Mouse (Mus musculus) myocyte (in vitro differentiated cells): Measurements from ENCODE around the gene Cyp2s1. TPM values are rescaled to one million over a fixed set of nuclear protein-coding genes. Genes with fewer than 3 reads are reported as not detected.

Experiments
- H3K27me3 ChIP-seq: one replicate; pipeline ENCODE4 v1.6.1; 2011; ENCODE audit not compliant: control insufficient read depth, insufficient read depth, insufficient read length
- H3K36me3 ChIP-seq: one replicate; pipeline ENCODE4 v1.6.1; 2011; ENCODE audit not compliant: control insufficient read depth, insufficient read depth
- H3K4me2 ChIP-seq: one replicate; pipeline ENCODE4 v1.6.1; 2011; ENCODE audit warnings: low read depth, control low read depth
- H3K4me3 ChIP-seq: one replicate; pipeline ENCODE4 v1.5.1; 2011; ENCODE audit warnings: mild to moderate bottlenecking, control low read depth, moderate library complexity
- H3K79me2 ChIP-seq: one replicate; pipeline ENCODE4 v1.6.1; 2011; ENCODE audit not compliant: control insufficient read depth, insufficient read depth
- H3ac ChIP-seq: one replicate; pipeline ENCODE4 v1.6.1; 2011; ENCODE audit not compliant: control insufficient read depth, insufficient read length
- CEBPB ChIP-seq: IDR thresholded peaks from 2 replicates; pipeline ENCODE4 v1.6.1; 2011; ENCODE audit warnings: mild to moderate bottlenecking, moderate library complexity; ENCODE audit not compliant: poor library complexity, insufficient read depth, severe bottlenecking
- E2F4 ChIP-seq: IDR thresholded peaks from one replicate; pipeline ENCODE4 v1.6.1; 2011; ENCODE audit warnings: mild to moderate bottlenecking, control low read depth, moderate library complexity; ENCODE audit not compliant: insufficient read depth
- MAX ChIP-seq: IDR thresholded peaks from one replicate; pipeline ENCODE4 v1.6.1; 2011; ENCODE audit warnings: low read depth, mild to moderate bottlenecking, control low read depth
- MYOD1 ChIP-seq, 3 experiments: IDR thresholded peaks; one replicate each; pipeline ENCODE4 v1.6.1; 2011; ENCODE audit warnings: control low read depth in 2 of 3, low read depth in 2 of 3, mild to moderate bottlenecking in 2 of 3, moderate library complexity in 1 of 3; ENCODE audit not compliant: insufficient read length in 2 of 3, control insufficient read depth in 1 of 3
- MYOG ChIP-seq, 3 experiments: IDR thresholded peaks; one replicate each; pipeline ENCODE4 v1.6.1; 2011; ENCODE audit warnings: control low read depth in 2 of 3, low read depth in 2 of 3, mild to moderate bottlenecking in 2 of 3; ENCODE audit not compliant: insufficient read length in 2 of 3, control insufficient read depth in 1 of 3, insufficient read depth in 1 of 3
- POLR2A ChIP-seq: IDR thresholded peaks from one replicate; pipeline ENCODE4 v1.6.1; 2011; ENCODE audit warnings: low read depth, mild to moderate bottlenecking, control low read depth, moderate library complexity; ENCODE audit not compliant: insufficient read length
- POLR2AphosphoS2 ChIP-seq: IDR thresholded peaks from one replicate; pipeline ENCODE4 v1.6.1; 2011; ENCODE audit warnings: low read depth, control low read depth; ENCODE audit not compliant: insufficient read length
- REST ChIP-seq: IDR thresholded peaks from one replicate; pipeline ENCODE4 v1.6.1; 2011; ENCODE audit warnings: mild to moderate bottlenecking, control low read depth, moderate library complexity; ENCODE audit not compliant: insufficient read depth, insufficient read length
- SRF ChIP-seq: IDR thresholded peaks from one replicate; pipeline ENCODE4 v1.6.1; 2011; ENCODE audit warnings: low read depth; ENCODE audit not compliant: control insufficient read depth, insufficient read length
- TCF12 ChIP-seq: IDR thresholded peaks from one replicate; pipeline ENCODE4 v1.6.1; 2011; ENCODE audit warnings: mild to moderate bottlenecking, control low read depth; ENCODE audit not compliant: poor library complexity, insufficient read depth, severe bottlenecking
- TCF3 ChIP-seq: IDR thresholded peaks from one replicate; pipeline ENCODE4 v1.6.1; 2011; ENCODE audit warnings: low read depth, control low read depth; ENCODE audit not compliant: insufficient read length
- USF1 ChIP-seq: IDR thresholded peaks from one replicate; pipeline ENCODE4 v1.6.1; 2011; ENCODE audit warnings: low read depth, mild to moderate bottlenecking, control low read depth, moderate library complexity
- polyA plus RNA-seq: library from polyadenylated mRNA; unstranded; fragments of >200 nt; fragmentation: generic; extraction: Trizol; gene quantifications from one replicate; pipeline ENCODE4 v1.2.1, GENCODE M21; 2012; ENCODE audit warnings: missing spikeins

The Cyp2s1 gene
- polyA plus RNA-seq, 1 experiment = 0.05 TPM

GRCm38 (mm10) chr7:25855082-25855481, 38.4 kb upstream of the Cyp2s1 start:
- no peak overlapping the region for H3K4me3 ChIP-seq
- no peaks in the 10 kb centered on the region for H3K27me3 ChIP-seq
- H3K4me2 ChIP-seq = no peak overlapping the region
- TF ChIP-seq POLR2AphosphoS2 = no peak
- no peak overlapping the region for H3ac ChIP-seq
- no peaks in the 10 kb centered on the region for H3K79me2 ChIP-seq
- no peaks in the 10 kb centered on the region for H3K36me3 ChIP-seq

GRCm38 (mm10) chr7:25848444-25848812, 31.7 kb upstream of the Cyp2s1 start:
- TF ChIP-seq MAX (no peak), TCF3 (no peak), POLR2A (no peak), USF1 (no peak), MYOD1 (IDR thresholded peaks at IDR 0.05; ENCODE audit: control insufficient read depth in 1 of 3, insufficient read length in 2 of 3, low read depth in 2 of 3) (no peak), CEBPB (no peak), TCF12 (no peak), SRF (no peak), MYOG (IDR thresholded peaks at IDR 0.05; ENCODE audit: control insufficient read depth in 1 of 3, insufficient read depth in 1 of 3, insufficient read length in 2 of 3, low read depth in 2 of 3) (no peak), E2F4 (no peak), POLR2AphosphoS2 (no peak), REST (no peak)
- Histone ChIP-seq H3K79me2 (no peaks in the 10 kb centered on the region), H3K36me3 (no peaks in the 10 kb centered on the region), H3K4me2 (peak overlapping the region; percentile 61), H3K4me3 (no peak overlapping the region), H3K27me3 (no peaks in the 10 kb centered on the region), H3ac (no peak overlapping the region)

- H3K4me2 ChIP-seq = peak overlapping the region; percentile 61
- TF ChIP-seq TCF12 = no peak
- no peak for TF ChIP-seq MYOG (IDR thresholded peaks at IDR 0.05; ENCODE audit: control insufficient read depth in 1 of 3, insufficient read depth in 1 of 3, insufficient read length in 2 of 3, low read depth in 2 of 3)
- H3K36me3 ChIP-seq = no peaks in the 10 kb centered on the region
- no peaks in the 10 kb centered on the region for H3K79me2 ChIP-seq
- no peaks in the 10 kb centered on the region for H3K27me3 ChIP-seq
- H3ac ChIP-seq = no peak overlapping the region
- H3K4me3 ChIP-seq = no peak overlapping the region
These were observed 31.2 kb upstream of the Cyp2s1 start for GRCm38 (mm10) chr7:25847722-25848443.

GRCm38 (mm10) chr7:25844885-25845284, 28.2 kb upstream of the Cyp2s1 start:
- Histone ChIP-seq H3ac (no peak overlapping the region), H3K79me2 (no peaks in the 10 kb centered on the region), H3K27me3 (no peaks in the 10 kb centered on the region), H3K4me2 (no peak overlapping the region), H3K4me3 (no peak overlapping the region), H3K36me3 (no peaks in the 10 kb centered on the region)
- TF ChIP-seq POLR2AphosphoS2 (no peak), REST (no peak), E2F4 (no peak), MYOG (IDR thresholded peaks at IDR 0.05; ENCODE audit: control insufficient read depth in 1 of 3, insufficient read depth in 1 of 3, insufficient read length in 2 of 3, low read depth in 2 of 3) (no peak)

- no peak overlapping the region for H3K4me2 ChIP-seq
- no peak overlapping the region for H3ac ChIP-seq
- TF ChIP-seq E2F4 = no peak
- TF ChIP-seq TCF3 = no peak
- TF ChIP-seq TCF12 = no peak
- TF ChIP-seq USF1 = no peak
- no peak for TF ChIP-seq CEBPB
- TF ChIP-seq SRF = no peak
- TF ChIP-seq MAX = no peak
- no peak for TF ChIP-seq MYOD1 (IDR thresholded peaks at IDR 0.05; ENCODE audit: control insufficient read depth in 1 of 3, insufficient read length in 2 of 3, low read depth in 2 of 3)
- TF ChIP-seq REST = no peak
- no peak for TF ChIP-seq MYOG (IDR thresholded peaks at IDR 0.05; ENCODE audit: control insufficient read depth in 1 of 3, insufficient read depth in 1 of 3, insufficient read length in 2 of 3, low read depth in 2 of 3)
- TF ChIP-seq POLR2A = no peak
- TF ChIP-seq POLR2AphosphoS2 = no peak
These were observed 27.7 kb upstream of the Cyp2s1 start for GRCm38 (mm10) chr7:25844423-25844822.

GRCm38 (mm10) chr7:25843492-25843891, 26.8 kb upstream of the Cyp2s1 start:
- no peaks in the 10 kb centered on the region for H3K79me2 ChIP-seq
- no peak for TF ChIP-seq POLR2A
- TF ChIP-seq E2F4 = no peak
- TF ChIP-seq MYOD1 (IDR thresholded peaks at IDR 0.05; ENCODE audit: control insufficient read depth in 1 of 3, insufficient read length in 2 of 3, low read depth in 2 of 3) = no peak
- TF ChIP-seq USF1 = no peak
- TF ChIP-seq MYOG (IDR thresholded peaks at IDR 0.05; ENCODE audit: control insufficient read depth in 1 of 3, insufficient read depth in 1 of 3, insufficient read length in 2 of 3, low read depth in 2 of 3) = no peak
- no peak for TF ChIP-seq REST
- TF ChIP-seq POLR2AphosphoS2 = no peak
- no peak for TF ChIP-seq TCF12
- TF ChIP-seq CEBPB = no peak
- no peak for TF ChIP-seq MAX
- TF ChIP-seq SRF = no peak

More at GRCm38 (mm10) chr7:25844423-25844822, 27.7 kb upstream of the Cyp2s1 start:
- no peaks in the 10 kb centered on the region for H3K79me2 ChIP-seq
- no peaks in the 10 kb centered on the region for H3K27me3 ChIP-seq
- no peaks in the 10 kb centered on the region for H3K36me3 ChIP-seq
- H3K4me3 ChIP-seq = no peak overlapping the region

More at GRCm38 (mm10) chr7:25843492-25843891, 26.8 kb upstream of the Cyp2s1 start:
- Histone ChIP-seq H3K4me3 (no peak overlapping the region), H3K36me3 (no peaks in the 10 kb centered on the region), H3K27me3 (no peaks in the 10 kb centered on the region), H3K4me2 (no peak overlapping the region), H3ac (no peak overlapping the region)
